Mouse (Mus musculus) liver, embryonic 18 days (tissue): ENCODE results near the gene Tsacc. TPM values are rescaled to one million over a fixed set of nuclear protein-coding genes. Genes with fewer than 3 reads are reported as not detected.

Source experiments
- polyA plus RNA-seq: library from polyadenylated mRNA; depleted of rRNA; stranded (reverse); fragments of >200 nt; gene quantifications from 2 replicates; pipeline ENCODE4 v1.2.3, GENCODE M21; 2012; rRNA removed

The Tsacc gene
- 2.2 and 2.4 TPM in 2 replicates for polyA plus RNA-seq

DNA sequence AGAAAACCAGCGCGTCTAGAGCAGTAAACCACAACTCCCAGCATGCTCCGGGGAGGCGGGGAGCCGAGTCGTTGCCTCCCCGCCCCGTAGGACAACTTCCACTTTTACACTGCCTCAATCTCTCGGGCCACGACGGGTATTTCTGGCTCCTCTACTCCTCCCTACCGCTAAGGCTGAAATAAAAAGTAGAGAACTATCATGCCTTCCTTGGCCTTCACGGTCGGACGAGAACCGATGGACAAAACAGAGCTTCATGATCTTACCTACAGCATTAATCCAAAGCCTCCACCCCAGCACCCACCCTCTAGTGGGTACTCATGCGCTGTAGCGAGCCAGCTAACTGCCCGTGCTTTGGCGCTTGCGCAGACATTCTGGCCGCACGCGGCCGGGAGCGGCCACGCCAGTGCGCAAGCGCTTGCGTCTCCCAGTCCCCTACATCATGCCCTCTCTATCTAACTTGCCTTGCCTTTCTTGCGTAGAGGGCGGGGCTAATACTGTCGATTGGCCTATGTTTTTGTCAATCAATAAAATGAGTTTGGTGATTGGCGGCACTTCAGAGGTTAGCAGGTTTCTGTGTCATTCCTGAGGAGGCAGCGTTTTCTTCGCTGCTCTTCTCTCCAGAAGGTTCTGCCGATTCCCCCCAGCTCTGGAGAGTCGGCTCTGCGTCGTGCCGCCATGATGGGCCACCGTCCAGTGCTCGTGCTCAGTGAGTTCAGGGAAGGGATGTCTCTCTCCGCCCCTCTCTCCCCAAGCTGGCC, at the start of gene Tsacc, which contains the start of gene Cct3:
TSS of gene Tsacc (minus strand) at position 439 of the 758 bp plus-strand sequence.
TSS of gene Cct3 (plus strand) at position 556 of the 758 bp plus-strand sequence.

DNA sequence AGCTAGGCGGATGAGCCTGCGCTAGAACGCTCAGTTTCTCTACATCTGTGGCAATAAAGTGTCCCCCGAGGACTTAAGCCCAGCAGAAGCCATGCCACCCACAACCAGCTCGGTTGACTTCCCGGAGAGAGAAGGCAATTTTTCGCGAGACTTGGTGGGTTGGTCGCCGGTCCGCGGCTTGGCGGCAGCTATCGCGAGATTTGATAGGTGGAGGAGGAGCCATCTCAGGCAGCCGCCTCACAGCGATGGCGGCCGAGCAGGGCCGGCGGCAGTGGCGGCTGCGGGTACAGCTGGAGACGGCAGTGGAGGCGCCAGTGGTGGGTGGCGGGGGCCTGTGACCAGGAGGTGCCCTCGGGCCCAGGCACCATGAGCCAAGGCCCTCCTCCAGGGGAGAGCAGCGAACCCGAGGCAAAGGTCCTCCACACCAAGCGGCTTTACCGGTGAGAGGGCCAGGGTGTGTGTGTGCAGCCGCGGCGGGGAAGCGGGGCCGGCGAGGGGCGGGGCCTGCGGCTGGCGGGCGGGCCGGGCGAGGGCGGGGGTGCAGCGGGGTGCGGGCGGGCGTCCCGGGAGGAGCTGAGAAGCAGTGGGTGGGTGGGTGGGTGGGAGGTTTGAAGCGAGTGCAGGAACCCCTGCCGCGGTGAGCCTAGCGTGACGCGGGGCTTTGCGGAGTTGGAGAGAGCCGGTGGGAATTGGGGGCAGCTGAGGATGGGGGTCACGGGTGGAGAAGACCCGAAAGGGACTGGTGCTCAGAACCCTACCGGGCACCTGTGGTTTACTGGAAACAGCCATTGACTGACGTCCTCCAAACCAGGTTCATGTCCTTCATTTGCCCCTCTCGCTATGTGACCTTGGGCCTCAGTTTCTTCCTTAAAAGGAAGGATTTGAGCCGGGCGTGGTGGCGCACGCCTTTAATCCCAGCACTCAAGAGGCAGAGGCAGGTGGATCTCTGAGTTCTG, 39.5 kb upstream of the Tsacc start, which contains the start of the genes Tmem79 and Smg5:
TSS of gene Tmem79 (minus strand) at position 91 of the 956 bp plus-strand sequence.
TSS of gene Smg5 (plus strand) at position 203 of the 956 bp plus-strand sequence.

GRCm38 (mm10) chr3:88324951-88325405, 28.2 kb upstream of the Tsacc start, which contains the start of gene Glmp:
Gene Glmp (plus strand): TSS chr3:88325023.

GRCm38 (mm10) chr3:88287110-88287509, 9.7 kb downstream of the Tsacc start, which contains the start of gene Gm38392:
Gene Gm38392 (minus strand): TSS chr3:88287210.

DNA sequence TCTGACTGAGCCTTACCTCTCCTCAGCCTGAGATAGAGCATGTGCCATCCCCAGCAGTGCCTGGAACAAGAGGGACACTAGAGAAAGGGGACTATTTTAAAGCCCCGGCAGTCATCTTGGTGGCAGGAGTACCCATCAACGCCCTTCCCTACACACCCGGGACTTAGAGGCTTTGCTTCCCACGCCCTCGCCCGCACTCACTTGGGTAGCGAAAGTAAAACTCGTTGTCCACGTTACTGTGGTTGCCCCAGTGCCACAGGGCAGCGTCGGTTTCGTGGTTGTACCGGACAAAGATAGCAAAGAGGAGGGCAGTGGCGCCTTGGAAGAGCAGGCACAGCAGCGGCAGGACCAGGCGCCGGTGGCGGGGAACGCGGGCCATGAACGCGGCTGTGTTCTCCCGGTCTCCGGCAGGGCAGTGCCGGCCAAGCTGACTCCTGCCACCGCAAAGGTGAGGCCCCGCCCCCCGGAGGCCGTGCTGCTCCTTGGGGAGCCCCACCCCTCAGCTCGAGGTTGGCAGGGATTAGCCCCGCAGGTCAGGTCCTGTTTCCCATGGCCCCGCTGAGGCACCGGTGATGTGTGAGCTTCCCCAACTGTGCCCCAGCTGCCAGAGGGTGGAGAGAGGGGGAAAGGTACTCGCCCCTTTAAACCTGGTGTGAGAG, 42.4 kb downstream of the Tsacc start, which contains the start of gene Rhbg:
TSS of gene Rhbg (minus strand) at position 442 of the 659 bp plus-strand sequence.

Other genes with a start within 250 kb of the Tsacc start
- 38.4 and 41.8 TPM in 2 replicates for gene Naxe, start 238.5 kb downstream of the Tsacc start, polyA plus RNA-seq
- gene Ttc24, start 218.7 kb downstream of the Tsacc start, polyA plus RNA-seq: not detected in 2 replicates
- 3.4 and 4.3 TPM in 2 replicates for gene Iqgap3, start 215.0 kb downstream of the Tsacc start, polyA plus RNA-seq
- gene Mef2d, start 154.6 kb downstream of the Tsacc start, polyA plus RNA-seq: 9.0 and 11.5 TPM in 2 replicates
- 1.5 and 1.9 TPM in 2 replicates for gene Rhbg, start 42.3 kb downstream of the Tsacc start, polyA plus RNA-seq
- 0.08 TPM in 1 of 2 replicates, not detected in the other for gene Gm38392, start 9.8 kb downstream of the Tsacc start, polyA plus RNA-seq
- gene Cct3, start 117 bp upstream of the Tsacc start, polyA plus RNA-seq: 116 and 118 TPM in 2 replicates
- gene Glmp, start 28.0 kb upstream of the Tsacc start, polyA plus RNA-seq: 43.8 and 50.1 TPM in 2 replicates
- gene Tmem79, start 39.1 kb upstream of the Tsacc start, polyA plus RNA-seq: 0.58 and 0.64 TPM in 2 replicates
- gene Smg5, start 39.3 kb upstream of the Tsacc start, polyA plus RNA-seq: 22.9 and 25.4 TPM in 2 replicates
- gene Paqr6, start 67.6 kb upstream of the Tsacc start, polyA plus RNA-seq: 2.5 and 3.6 TPM in 2 replicates
- 0.35 and 0.79 TPM in 2 replicates for gene Bglap3, start 75.7 kb upstream of the Tsacc start, polyA plus RNA-seq
- gene Bglap2, start 81.7 kb upstream of the Tsacc start, polyA plus RNA-seq: not detected in 2 replicates
- gene Bglap, start 87.5 kb upstream of the Tsacc start, polyA plus RNA-seq: 0.16 TPM in 1 of 2 replicates, not detected in the other
- 38.9 and 40.2 TPM in 2 replicates for gene Pmf1, start 113.3 kb upstream of the Tsacc start, polyA plus RNA-seq
- 11.4 and 12.7 TPM in 2 replicates for gene Slc25a44, start 128.1 kb upstream of the Tsacc start, polyA plus RNA-seq
- gene Sema4a, start 164.2 kb upstream of the Tsacc start, polyA plus RNA-seq: 30.0 and 30.8 TPM in 2 replicates
- gene Lmna, start 213.0 kb upstream of the Tsacc start, polyA plus RNA-seq: 37.0 and 37.6 TPM in 2 replicates
- 0.77 and 0.82 TPM in 2 replicates for gene Mex3a, start 235.4 kb upstream of the Tsacc start, polyA plus RNA-seq